ENCODE assay signal across 8 mouse cellular contexts in the genomic region with DNA sequence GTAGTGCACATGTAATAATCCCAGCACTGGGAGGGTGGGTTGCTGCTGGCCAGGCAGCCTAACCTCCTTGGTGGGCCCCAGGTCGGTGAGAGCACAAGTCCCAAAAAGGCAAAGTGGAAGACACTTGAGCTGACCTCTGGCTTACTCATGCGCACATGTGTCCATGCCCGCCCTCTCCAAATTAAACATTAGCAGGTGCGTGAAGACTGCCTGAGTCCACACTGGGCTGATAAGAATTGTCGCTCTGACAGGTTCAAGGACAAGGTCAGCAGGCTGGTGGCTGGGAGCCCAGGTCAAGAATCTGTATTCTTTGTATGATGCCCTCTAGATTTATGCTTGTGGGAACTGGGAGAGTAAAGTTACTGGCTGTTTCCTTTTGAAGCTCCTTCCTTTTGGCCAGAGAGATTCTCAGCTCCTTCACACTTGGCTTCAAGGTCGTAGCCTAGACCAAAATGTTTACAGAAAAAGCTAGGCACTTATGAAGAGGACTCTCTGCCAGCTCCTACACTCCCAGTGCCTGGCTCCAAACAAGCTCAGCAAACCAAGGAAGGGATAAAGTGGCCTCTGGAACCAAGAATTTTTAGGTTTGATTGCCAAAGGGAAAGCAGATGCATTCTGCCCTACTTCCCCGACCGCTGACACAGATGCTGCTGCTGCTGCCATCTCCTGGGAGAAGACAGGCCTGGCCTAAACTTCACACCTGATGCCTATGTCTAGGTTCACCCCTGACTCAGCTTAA. TPM values are rescaled to one million over a fixed set of nuclear protein-coding genes. Genes with fewer than 3 reads are reported as not detected.
DNase-seq lines count a peak whose midpoint lies in the region; ATAC-seq and TF ChIP-seq lines count a peak whose summit lies in the region.

No protein-coding gene starts in this region.

- DNase-seq in gastrocnemius, adult 8-10 months (ENCODE audit: low spot score in 2 of 2), result peak; percentile 19 to 34
- DNase-seq in gastrocnemius, postnatal 10 days, result no peak
- peak; percentile 8 for DNase-seq in CD4-positive helper T cell, adult 2 months (ENCODE audit: low read depth, low spot score)
- DNase-seq in fibroblast of lung, adult 2 months (ENCODE audit: low read depth), result peak; percentile 55
- DNase-seq in kidney, postnatal 10 days, result peak; percentile 47
- DNase-seq in stomach, postnatal 0 days (ENCODE audit: low spot score), result no peak
- no peak for DNase-seq in cerebellum, adult 18-20 months
- no peak for DNase-seq in urinary bladder, postnatal 25 days (ENCODE audit: low spot score)

- H3K4me3 ChIP-seq in stomach, postnatal 0 days (ENCODE audit: low read depth, low read length), result no peak overlapping the region

- no peak overlapping the region for H3K4me2 ChIP-seq in stomach, postnatal 0 days (replicated peaks; ENCODE audit: low read depth)

- no peaks in the 10 kb centered on the region for H3K4me1 ChIP-seq in stomach, postnatal 0 days (replicated peaks; ENCODE audit: control insufficient read depth, insufficient read depth)

- H3K9ac ChIP-seq in stomach, postnatal 0 days (ENCODE audit: low read length), result no peak overlapping the region

- peak; percentile 74 for ATAC-seq in stomach, postnatal 0 days (ENCODE audit: low FRiP score, low TSS enrichment)

- no peaks in the 10 kb centered on the region for H3K9me3 ChIP-seq in stomach, postnatal 0 days (ENCODE audit: control insufficient read depth, low read length)

- peak; percentile 72 for TF ChIP-seq CTCF in stomach, postnatal 0 days (IDR thresholded peaks at IDR 0.05; ENCODE audit: low read depth)

- no peak for TF ChIP-seq EP300 in stomach, postnatal 0 days (optimal IDR thresholded peaks at IDR 0.05)

- 31% methylated on average over 8 of the region's 8 CpGs for WGBS in stomach, postnatal 0 days

- no peaks in the 10 kb centered on the region for H3K27me3 ChIP-seq in stomach, postnatal 0 days (ENCODE audit: control insufficient read depth, insufficient read depth, low read length)

- H3K27ac ChIP-seq in stomach, postnatal 0 days (replicated peaks), result no peak overlapping the region

- no peaks in the 10 kb centered on the region for H3K36me3 ChIP-seq in stomach, postnatal 0 days (ENCODE audit: control insufficient read depth, insufficient read depth, low read length)

RNA-seq across cellular contexts. Expression of a gene that starts 8.1 kb away (rescaled TPM):
- 100 to 1,000 TPM; 145 to 178 (median 153) TPM for total RNA-seq in gastrocnemius, adult 8-10 months (2022)
- total RNA-seq in gastrocnemius, postnatal 10 days (2021), result 100 to 1,000 TPM; 104 to 118 TPM
- 108 and 116 TPM in 2 replicates for polyA plus RNA-seq in stomach, postnatal 0 days (2015; fragmentation: Nextera tagmentation; extraction: Ambion mirVana)

Comparison
In these comparisons a context has a peak if more than half of its experiments do, and no peak if none do; other contexts are left out.
1. DNase-seq: peak in gastrocnemius, adult 8-10 months (2 of 2), CD4-positive helper T cell, adult 2 months (single experiment), fibroblast of lung, adult 2 months (single experiment) and kidney, postnatal 10 days (single experiment); none in gastrocnemius, postnatal 10 days (single experiment), stomach, postnatal 0 days (single experiment), cerebellum, adult 18-20 months (0 of 2) and urinary bladder, postnatal 25 days (single experiment).